Mouse (Mus musculus) forebrain, embryonic 12.5 days (tissue): ENCODE measurements around the gene Ccser1. TPM values are rescaled to one million over a fixed set of nuclear protein-coding genes. Genes with fewer than 3 reads are reported as not detected.

Experiments used
- ATAC-seq: fragments of 200-750 bp; cut with Nextera tagmentation; 2 replicates; pipeline ENCODE4 v1.8.0; 2017; ENCODE audit warnings: moderate TSS enrichment; ENCODE audit not compliant: low FRiP score
- H3K27ac ChIP-seq: fragments of 300-500 bp; sonication (generic); 2 replicates; pipeline ENCODE4 v1.5.1; 2016; ENCODE audit warnings: mild to moderate bottlenecking
- H3K27me3 ChIP-seq: fragments of 300-500 bp; sonication (generic); 2 replicates; pipeline ENCODE4 v1.6.1; 2016; ENCODE audit warnings: mild to moderate bottlenecking
- H3K36me3 ChIP-seq: fragments of 300-500 bp; sonication (generic); replicated peaks from 2 replicates; pipeline ENCODE4 v1.6.1; 2016; ENCODE audit warnings: mild to moderate bottlenecking
- H3K4me1 ChIP-seq: fragments of 300-500 bp; sonication (generic); 2 replicates; pipeline ENCODE4 v1.6.1; 2016
- H3K4me2 ChIP-seq: fragments of 300-500 bp; sonication (generic); 2 replicates; pipeline ENCODE4 v1.6.1; 2016; ENCODE audit warnings: mild to moderate bottlenecking, moderate library complexity
- H3K4me3 ChIP-seq: fragments of 300-500 bp; sonication (generic); replicated peaks from 2 replicates; pipeline ENCODE4 v1.5.1; 2016; ENCODE audit warnings: mild to moderate bottlenecking
- H3K9ac ChIP-seq: fragments of 300-500 bp; sonication (generic); 2 replicates; pipeline ENCODE4 v1.6.1; 2016; ENCODE audit warnings: mild to moderate bottlenecking
- H3K9me3 ChIP-seq: fragments of 300-500 bp; sonication (generic); 2 replicates; pipeline ENCODE4 v1.6.1; 2016
- WGBS: fragments of 180-500 bp; shearing (Covaris S2); methylation state at CpG from one replicate; pipeline ENCODE4 v1.1.7; 2016; 5-methylcytosine and 5-hydroxymethylcytosine counted together
- polyA plus RNA-seq: library from polyadenylated mRNA; unstranded; fragments of >200 nt; fragmentation: Nextera tagmentation; extraction: Ambion mirVana; gene quantifications from 2 replicates; pipeline ENCODE4 v1.2.1, GENCODE M21; 2016

The Ccser1 gene
- polyA plus RNA-seq, 1 experiment from 2014 or later, result 23.5 TPM

DNA sequence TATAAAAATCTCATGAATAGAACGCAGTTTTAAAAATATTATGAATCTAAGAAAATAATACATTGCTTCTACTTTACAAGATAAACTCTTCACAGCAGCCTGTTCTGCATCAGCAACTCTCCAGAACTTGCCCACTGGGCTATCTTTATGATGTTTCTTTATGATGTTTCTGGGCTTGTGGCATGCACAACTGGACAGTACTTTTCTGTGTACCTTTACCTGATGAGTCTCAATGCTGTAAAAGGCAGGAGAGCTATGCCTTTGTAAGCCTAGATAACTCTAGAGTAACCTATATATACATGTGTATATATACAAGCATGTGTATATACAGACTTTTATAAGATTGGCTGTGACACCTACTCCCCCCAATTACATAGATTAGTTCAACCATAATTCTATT is 1084.4 kb downstream of the Ccser1 start:
- no peaks in the 10 kb centered on the region for H3K4me1 ChIP-seq
- H3K4me3 ChIP-seq, result no peak overlapping the region
- H3K4me2 ChIP-seq, result no peak overlapping the region
- no peaks in the 10 kb centered on the region for H3K9me3 ChIP-seq
- H3K9ac ChIP-seq, result no peak overlapping the region
- H3K36me3 ChIP-seq, result no peaks in the 10 kb centered on the region
- ATAC-seq, result no peak
- no peaks in the 10 kb centered on the region for H3K27me3 ChIP-seq
- H3K27ac ChIP-seq, result no peak overlapping the region
- WGBS, result 93% methylated on average over 1 of the region's 1 CpGs

DNA sequence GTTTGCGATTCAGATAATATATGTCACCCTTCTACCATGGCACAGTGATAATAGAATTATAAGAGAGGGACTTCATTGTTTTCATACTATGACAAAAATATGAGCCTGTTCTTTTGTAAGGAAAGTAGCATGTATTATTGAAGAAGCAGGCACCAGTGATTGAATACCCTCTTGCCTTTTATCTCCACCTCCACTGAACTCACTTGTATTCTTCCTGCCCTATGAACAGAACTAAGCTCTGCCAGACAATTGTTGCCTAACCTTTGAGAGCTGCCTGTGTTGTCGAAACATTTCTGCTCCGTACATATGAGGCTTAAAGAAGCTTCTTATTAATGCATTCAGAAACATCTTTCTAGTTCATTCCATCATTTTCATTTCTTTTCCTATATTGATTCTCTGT is 1101.1 kb downstream of the Ccser1 start:
- Histone ChIP-seq H3K4me1 (no peaks in the 10 kb centered on the region), H3K27me3 (no peaks in the 10 kb centered on the region), H3K9ac (no peak overlapping the region), H3K4me2 (no peak overlapping the region), H3K27ac (no peak overlapping the region), H3K4me3 (no peak overlapping the region), H3K36me3 (no peaks in the 10 kb centered on the region), H3K9me3 (no peaks in the 10 kb centered on the region)
- ATAC-seq, result no peak
- WGBS, result 79% methylated on average over 3 of the region's 3 CpGs

DNA sequence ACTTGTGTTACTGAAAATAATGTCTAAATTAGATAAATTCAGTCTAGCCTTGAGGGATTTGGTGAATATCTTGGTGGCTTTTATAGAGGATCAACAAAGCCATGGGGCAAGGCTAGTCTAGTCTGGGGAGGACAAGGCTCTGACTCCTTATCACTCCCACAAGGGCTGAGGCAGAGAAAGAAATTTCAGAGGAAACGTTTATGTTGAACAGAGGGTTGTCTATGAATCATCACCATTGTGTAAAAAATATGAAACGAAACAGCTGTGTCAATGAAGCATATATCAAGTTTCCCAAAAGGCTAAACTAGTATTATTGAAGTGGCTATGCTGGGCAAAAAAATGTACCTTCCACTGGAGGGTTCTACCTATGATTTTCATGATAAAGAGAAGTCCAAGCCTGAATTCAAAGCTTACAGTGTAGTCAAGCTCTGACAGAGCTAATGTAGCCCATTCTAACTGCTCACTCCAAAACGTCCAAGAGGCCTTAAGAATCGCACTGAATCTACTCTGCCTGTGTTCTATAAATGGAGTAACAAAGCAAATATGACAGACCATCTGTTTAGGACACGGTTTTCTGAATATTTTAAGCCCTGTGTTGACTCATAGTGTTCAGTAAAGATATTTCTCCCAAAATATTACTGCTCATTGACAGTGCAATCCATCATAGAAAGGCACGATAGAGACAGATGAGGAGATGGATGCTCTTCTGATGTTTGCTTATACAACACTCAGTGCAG is 1121.6 kb downstream of the Ccser1 start:
- H3K9me3 ChIP-seq, result no peaks in the 10 kb centered on the region
- no peak overlapping the region for H3K27ac ChIP-seq
- 77% methylated on average over 6 of the region's 6 CpGs for WGBS
- no peak overlapping the region for H3K4me3 ChIP-seq
- H3K4me2 ChIP-seq, result no peak overlapping the region
- no peak for ATAC-seq
- H3K4me1 ChIP-seq, result no peaks in the 10 kb centered on the region
- H3K36me3 ChIP-seq, result no peaks in the 10 kb centered on the region
- H3K9ac ChIP-seq, result no peak overlapping the region
- H3K27me3 ChIP-seq, result no peaks in the 10 kb centered on the region

DNA sequence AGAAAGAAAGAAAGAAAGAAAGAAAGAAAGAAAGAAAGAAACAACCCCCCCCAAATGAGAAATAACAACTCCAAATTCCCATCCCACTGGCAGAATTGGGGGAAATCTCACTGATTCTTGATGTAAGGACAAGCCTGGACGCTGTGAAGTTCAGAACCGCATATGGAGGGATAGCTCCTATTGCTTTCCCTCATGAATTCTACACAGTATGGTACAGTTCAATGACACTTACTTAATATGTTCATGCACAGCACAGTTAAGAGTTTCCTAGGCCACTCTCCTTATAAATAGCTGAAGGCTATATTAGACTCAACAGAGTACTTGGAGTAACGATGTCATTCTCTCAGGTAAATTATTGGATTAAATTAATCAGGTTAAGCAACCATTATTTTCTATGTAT is 1138.5 kb downstream of the Ccser1 start:
- no peak for ATAC-seq

DNA sequence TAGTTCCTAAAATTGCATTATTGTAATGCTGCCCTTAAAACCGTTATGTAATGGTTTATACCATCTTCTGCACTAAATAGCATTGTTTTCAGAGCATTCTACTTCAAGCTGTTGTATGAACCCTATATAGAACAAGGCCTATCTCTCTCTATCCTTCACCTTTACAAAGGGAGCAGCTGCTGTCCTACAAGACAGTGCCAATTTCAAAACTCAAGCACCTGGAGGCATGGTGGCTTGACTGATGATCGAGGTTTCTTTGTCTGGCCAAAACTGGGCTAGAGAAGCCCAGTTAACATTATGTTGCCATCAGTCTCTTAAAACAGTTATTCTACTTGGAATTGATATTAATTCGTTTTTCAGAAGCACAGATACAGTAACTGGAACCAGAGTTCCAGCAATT is 1160.2 kb downstream of the Ccser1 start:
- Histone ChIP-seq H3K27me3 (no peaks in the 10 kb centered on the region), H3K36me3 (no peaks in the 10 kb centered on the region), H3K4me3 (no peak overlapping the region), H3K4me2 (no peak overlapping the region), H3K9ac (no peak overlapping the region), H3K9me3 (no peaks in the 10 kb centered on the region), H3K27ac (no peak overlapping the region), H3K4me1 (no peaks in the 10 kb centered on the region)
- 71% methylated on average over 3 of the region's 3 CpGs for WGBS
- ATAC-seq, result no peak

More for the DNA sequence above, 1138.5 kb downstream of the Ccser1 start:
- Histone ChIP-seq H3K27me3 (no peaks in the 10 kb centered on the region), H3K4me3 (no peak overlapping the region), H3K27ac (no peak overlapping the region), H3K9me3 (no peaks in the 10 kb centered on the region), H3K36me3 (no peaks in the 10 kb centered on the region), H3K4me2 (no peak overlapping the region), H3K4me1 (no peaks in the 10 kb centered on the region), H3K9ac (no peak overlapping the region)
- WGBS, result 78% methylated on average over 3 of the region's 3 CpGs

DNA sequence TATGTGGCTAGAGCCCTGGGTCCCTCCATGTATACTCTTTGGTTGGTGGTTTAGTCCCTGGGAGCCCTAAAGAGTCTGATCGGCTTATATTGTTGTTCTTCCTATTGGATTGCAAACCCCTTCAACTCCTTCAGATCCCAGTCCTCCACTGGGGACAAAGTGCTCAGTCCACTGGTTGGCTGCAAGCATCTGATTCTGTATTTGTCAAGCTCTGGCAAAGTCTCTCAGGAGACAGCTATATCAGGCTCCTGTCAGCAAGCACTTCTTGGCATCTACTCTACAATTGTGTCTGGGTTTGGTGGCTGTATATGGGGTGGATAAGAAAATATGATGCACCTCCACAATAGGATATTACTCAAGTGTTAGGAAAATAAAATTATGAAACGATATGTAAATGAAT is 1187.7 kb downstream of the Ccser1 start:
- Histone ChIP-seq H3K36me3 (no peaks in the 10 kb centered on the region), H3K4me3 (no peak overlapping the region), H3K27ac (no peak overlapping the region), H3K9ac (no peak overlapping the region), H3K4me1 (no peaks in the 10 kb centered on the region), H3K4me2 (no peak overlapping the region), H3K9me3 (no peaks in the 10 kb centered on the region), H3K27me3 (no peaks in the 10 kb centered on the region)
- WGBS, result 97% methylated on average over 2 of the region's 2 CpGs
- ATAC-seq, result no peak
